Mouse (Mus musculus): ENCODE data around the gene Parva.

DNA sequence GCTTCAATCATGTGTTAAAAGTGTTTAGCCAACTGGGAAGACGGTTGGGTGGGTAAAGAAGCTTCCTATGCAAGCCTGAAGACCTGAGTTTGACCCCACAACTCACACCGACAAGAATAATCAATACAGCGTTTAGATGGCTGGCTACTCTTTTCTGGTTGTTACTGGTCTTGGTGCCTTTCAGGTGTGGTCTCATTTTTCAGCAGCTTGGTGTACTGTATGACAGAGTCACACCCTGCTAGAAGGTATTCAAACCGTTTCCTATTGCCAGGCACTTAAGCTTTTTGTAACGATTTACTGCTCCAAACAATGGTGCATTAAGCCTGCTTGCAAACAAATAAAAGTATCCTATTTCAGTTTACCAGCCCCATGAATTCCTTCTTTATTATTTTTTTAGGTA, 25.2 kb downstream of the Parva start:
- no peak for TF ChIP-seq POLR2A (IDR thresholded peaks at IDR 0.05; ENCODE audit: borderline replicate concordance, extremely low read depth, low read depth, low read length)
- no peak for TF ChIP-seq CTCF (IDR thresholded peaks at IDR 0.05; ENCODE audit: insufficient read depth, low read length)

All from lung, adult 2 months (tissue).